Mouse (Mus musculus) urinary bladder, adult 18-20 months (tissue): ENCODE data around the gene Snx19.
A peak's percentile ranks its signal among the peaks of the same experiment; 100 is the strongest.

Experiments
- DNase-seq, 2 experiments: peaks; one replicate each; pipeline ENCODE4 v3.0.0; 2022; ENCODE audit warnings: low spot score in 2 of 2, mixed read lengths in 2 of 2

Snx19 gene

GRCm38 (mm10) chr9:30426882-30427632 is at the start of gene Snx19:
Gene Snx19 (plus strand): TSS chr9:30427108.
- peak; percentile 82 to 92 for DNase-seq

GRCm38 (mm10) chr9:30400771-30401170 is 26.1 kb upstream of the Snx19 start:
- no peak for DNase-seq

DNA sequence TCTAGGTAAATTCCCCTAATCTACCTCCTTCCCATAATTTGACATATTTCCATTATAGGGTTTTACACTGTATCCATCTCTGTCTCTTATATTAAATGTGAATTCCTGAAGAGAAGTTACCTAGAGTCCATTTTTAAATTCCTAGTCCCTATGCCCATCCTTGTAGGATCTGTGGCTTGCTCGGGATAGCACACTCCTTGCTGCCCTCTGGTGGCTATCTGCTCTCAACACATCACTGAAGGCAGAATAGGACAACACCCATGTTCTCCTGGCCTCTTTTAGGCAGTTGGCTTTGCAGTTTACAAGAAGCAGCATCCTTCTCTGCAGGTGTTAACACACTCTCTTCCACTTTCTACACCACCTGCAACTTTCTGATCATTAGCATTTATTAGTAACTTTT is 4.0 kb upstream of the Snx19 start:
- no peak for DNase-seq

GRCm38 (mm10) chr9:30425178-30425577 is 1.7 kb upstream of the Snx19 start:
- DNase-seq, result no peak

GRCm38 (mm10) chr9:30428231-30428630 is 1.3 kb downstream of the Snx19 start:
- no peak for DNase-seq

DNA sequence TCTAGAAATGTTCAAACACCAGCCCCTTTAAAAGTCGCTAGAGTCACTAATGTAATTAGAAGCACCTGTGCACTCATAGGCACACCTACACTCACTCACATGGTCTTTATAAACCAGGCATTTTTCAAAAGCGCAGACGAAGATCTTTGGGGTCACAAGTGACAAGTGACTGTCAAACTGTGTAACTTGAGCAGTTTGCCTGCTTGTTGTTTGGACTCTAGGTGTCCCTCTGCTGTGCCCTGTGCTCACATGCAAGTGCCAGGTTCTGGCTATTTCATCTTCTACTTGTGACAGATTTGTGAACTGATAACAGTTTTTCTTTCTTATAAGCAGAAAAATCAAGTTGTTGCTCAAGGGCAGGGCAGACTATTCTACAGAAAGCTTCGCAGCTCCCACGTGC is 3.5 kb downstream of the Snx19 start:
- DNase-seq, result no peak

DNA sequence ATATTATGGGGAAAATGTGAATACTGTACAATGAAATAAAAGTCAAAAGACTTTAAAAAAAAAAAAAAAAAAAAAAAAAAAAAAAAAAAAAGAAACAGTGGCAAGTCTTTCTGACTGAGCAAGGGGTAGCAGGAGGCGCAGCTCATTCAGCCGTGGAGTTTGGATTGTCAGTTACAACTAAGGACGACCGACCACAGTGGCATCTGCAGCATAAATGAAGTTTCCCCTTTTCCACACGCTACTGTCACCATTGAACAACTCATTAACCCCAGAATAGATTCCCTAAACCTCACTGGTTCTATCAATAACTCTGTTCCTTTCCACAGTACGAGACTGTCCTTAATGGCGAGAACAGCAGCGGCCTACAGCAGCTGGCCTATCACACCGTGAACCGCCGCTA is 5.0 kb downstream of the Snx19 start:
- no peak for DNase-seq

GRCm38 (mm10) chr9:30433914-30434313 is 7.0 kb downstream of the Snx19 start:
- no peak for DNase-seq

GRCm38 (mm10) chr9:30435902-30436585 is 9.1 kb downstream of the Snx19 start:
- DNase-seq, result no peak

- no peak for DNase-seq
Observed at GRCm38 (mm10) chr9:30438505-30438904, 11.6 kb downstream of the Snx19 start.

GRCm38 (mm10) chr9:30441761-30442160 is 14.9 kb downstream of the Snx19 start:
- DNase-seq, result no peak

DNA sequence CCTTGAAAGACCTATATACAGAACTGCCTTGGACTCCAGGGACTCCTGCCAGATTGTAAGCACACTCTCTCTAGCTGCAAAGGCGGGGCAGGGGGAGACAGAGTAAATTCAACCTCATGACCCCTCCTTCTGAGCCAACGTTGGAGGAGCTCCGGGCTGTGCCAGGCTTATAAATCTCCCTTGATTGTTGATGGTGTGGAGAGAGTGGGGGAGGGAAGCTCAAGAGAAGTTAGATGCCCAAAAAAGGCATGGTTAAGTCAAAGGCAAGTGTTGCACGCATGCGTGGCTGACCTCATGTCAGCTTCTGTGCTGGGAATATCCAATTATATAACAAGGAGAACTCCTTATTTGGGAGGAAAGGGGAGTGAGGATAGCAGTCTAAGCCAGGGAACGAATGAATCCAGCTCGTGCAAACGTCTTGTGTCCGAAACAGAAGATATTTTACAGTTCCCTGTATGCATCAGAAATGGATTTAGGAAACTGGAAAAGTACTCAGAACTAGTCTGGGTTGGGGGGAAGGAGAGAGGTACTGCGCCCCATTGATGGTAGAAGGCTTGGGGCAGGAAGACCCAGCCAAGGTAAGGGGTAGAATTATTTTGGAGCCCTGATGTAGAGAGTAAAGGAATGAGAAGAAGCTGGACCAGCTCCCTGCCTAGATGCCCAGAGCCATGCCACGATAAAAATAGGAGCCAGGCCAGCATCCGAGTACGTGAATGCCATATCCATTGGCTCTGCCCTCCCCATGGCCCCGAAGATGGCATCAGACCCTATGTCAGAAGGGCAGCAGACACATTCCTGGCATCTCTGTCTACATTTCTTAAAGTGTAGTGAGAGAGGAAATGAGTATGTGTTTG is 18.6 kb downstream of the Snx19 start:
- DNase-seq, result peak in 1 of 2 experiments; percentile 51

GRCm38 (mm10) chr9:30446126-30446525 is 19.2 kb downstream of the Snx19 start:
- no peak for DNase-seq

- DNase-seq, result no peak
Observed at GRCm38 (mm10) chr9:30448459-30448858, 21.6 kb downstream of the Snx19 start.

DNA sequence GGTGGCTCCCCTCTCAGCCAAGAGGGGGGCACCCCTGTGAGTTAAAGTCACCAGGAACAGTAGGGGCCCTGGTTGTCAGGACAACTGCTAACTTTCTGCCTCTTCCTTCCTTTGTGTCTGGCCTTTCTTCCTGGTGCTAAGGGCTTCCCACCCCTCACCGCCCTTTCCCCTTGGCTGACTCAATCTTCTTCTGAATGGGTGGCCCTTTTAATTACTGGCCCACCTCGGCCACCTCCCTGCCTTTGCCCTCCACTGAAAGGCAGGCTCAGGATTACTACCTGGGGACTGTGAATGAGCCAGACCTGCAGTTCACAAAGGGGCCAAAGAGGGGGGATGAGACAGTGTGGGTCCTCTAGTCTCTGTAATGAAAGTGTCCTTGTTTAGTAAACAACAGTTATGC is 23.0 kb downstream of the Snx19 start:
- DNase-seq, result no peak

DNA sequence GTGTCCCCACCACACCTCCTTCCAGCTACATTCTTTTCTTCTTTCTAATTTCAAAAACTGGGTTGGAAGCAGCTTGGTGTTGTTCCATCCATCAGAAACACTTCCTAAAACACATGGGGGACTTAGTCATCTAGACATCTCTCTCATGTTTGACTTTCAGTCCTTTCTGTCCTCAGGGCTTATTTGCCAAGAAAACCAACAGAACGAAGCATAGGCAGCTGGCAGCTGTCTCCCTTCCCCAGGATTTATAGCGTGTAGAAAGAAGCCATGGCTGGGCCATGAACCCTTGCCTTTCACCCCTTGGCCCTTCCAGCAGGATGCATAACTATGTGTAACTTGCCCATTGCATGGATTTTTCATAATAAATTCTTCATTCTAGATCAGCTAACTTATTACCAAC is 23.9 kb downstream of the Snx19 start:
- no peak for DNase-seq

DNA sequence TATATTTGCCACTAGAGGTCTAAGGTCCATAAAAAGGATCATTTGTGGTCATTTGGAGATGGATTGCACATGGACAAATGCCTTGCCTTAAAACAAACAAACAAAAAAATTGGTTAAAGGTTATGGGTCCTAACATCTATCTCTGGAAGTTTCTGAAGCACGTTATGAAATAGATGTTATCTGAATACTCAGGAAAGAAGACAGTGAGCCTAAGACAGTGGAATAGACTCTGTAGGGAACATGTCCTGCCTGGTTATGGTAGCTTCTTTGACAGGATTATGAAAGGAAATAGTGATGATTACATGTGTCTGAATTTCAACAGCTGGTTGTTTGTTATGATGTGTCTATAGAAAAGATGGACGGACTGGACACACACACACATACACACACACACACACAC is 27.6 kb downstream of the Snx19 start:
- no peak for DNase-seq

- no peak for DNase-seq
Observed at GRCm38 (mm10) chr9:30456250-30456649, 29.3 kb downstream of the Snx19 start.

DNA sequence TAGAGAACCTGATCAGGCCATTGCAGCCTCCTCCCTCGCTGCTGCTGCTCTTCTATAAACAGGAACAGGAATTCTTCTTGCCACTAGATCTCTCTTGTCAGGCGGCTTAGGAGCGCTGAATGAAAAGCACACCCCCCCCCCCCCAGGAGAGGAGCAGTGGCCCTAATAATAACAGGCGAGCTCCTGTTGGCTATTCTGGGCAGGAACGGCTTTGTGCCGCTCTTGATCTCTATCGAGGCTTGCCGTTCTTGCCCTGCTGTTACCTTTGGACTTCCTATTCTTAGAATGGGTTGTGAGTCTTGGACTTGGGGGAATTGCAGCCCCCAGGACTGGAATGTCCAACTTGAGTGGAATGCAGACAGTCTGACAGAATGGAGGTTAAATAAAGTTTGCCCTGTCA is 33.6 kb downstream of the Snx19 start:
- no peak for DNase-seq

- no peak for DNase-seq
Observed at GRCm38 (mm10) chr9:30464661-30465060, 37.8 kb downstream of the Snx19 start.

GRCm38 (mm10) chr9:30480043-30480442 is 53.1 kb downstream of the Snx19 start:
- no peak for DNase-seq

DNA sequence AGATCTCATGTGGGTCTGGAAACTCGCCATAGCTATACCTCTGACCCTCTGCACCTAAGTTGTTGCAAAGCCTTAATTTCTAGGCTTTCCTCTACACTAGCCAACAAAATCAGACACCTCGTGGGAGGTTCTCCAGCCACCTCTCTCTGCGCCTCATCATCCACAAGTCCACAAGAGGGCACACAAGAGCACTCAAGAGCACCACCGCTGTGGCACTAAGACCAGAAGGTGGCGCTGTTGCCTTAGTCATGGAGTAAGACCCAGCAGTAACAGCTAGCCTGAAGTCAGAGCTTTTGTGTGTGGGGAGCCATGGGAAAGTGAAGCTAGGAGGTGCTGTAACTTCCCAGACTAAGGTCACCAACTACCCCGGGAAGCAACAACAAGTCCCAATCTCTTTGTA is 53.6 kb downstream of the Snx19 start:
- peak; percentile 81 to 88 for DNase-seq
